Mouse (Mus musculus) kidney, adult 2 months (tissue): ENCODE measurements at regions not wholly inside any gene's neighbourhood (a gene's known extent, or its start where the extent isn't known, plus 50 kb on each side); places are given as distances from the start of the nearest gene placed in this dataset.

Source experiments
- DNase-seq: peaks from one replicate; pipeline ENCODE4 v3.0.0; 2021
- H3K27ac ChIP-seq: fragments of 200-500 bp; 2 replicates; pipeline ENCODE4 v1.5.1; 2012; ENCODE audit warnings: low read depth, low read length, control low read depth, inconsistent platforms; ENCODE audit not compliant: insufficient read depth
- H3K27me3 ChIP-seq: fragments of 200-500 bp; replicated peaks from 2 replicates; pipeline ENCODE4 v1.6.1; 2012; ENCODE audit warnings: mild to moderate bottlenecking, moderate library complexity, low read length, inconsistent platforms; ENCODE audit not compliant: control insufficient read depth, insufficient read depth
- H3K36me3 ChIP-seq: fragments of 200-500 bp; 2 replicates; pipeline ENCODE4 v1.6.1; 2012; ENCODE audit warnings: mild to moderate bottlenecking, moderate library complexity, low read length, inconsistent platforms; ENCODE audit not compliant: control insufficient read depth, insufficient read depth
- H3K4me1 ChIP-seq: fragments of 200-500 bp; 2 replicates; pipeline ENCODE4 v1.6.1; 2011; ENCODE audit warnings: low read length; ENCODE audit not compliant: control insufficient read depth, insufficient read depth
- H3K4me3 ChIP-seq: fragments of 200-500 bp; 2 replicates; pipeline ENCODE4 v1.5.1; 2011; ENCODE audit warnings: mild to moderate bottlenecking, low read depth, low read length, control low read depth; ENCODE audit not compliant: insufficient read depth
- CTCF ChIP-seq: fragments of 200-500 bp; conservative IDR thresholded peaks from 2 replicates; pipeline ENCODE4 v1.5.1; 2011; ENCODE audit warnings: low read depth, mild to moderate bottlenecking, control low read depth, low read length, moderate library complexity, mixed read lengths; ENCODE audit not compliant: insufficient read depth, insufficient read length
- POLR2A ChIP-seq: fragments of 200-500 bp; IDR thresholded peaks from one replicate; pipeline ENCODE4 v1.6.1; 2011; ENCODE audit warnings: low read depth, low read length, control low read depth
- WGBS: fragments of 180-500 bp; shearing (Covaris S2); methylation state at CpG from one replicate; pipeline ENCODE4 v1.1.7; 2018; 5-methylcytosine and 5-hydroxymethylcytosine counted together

GRCm38 (mm10) chr9:71420064-71420463 is 65.7 kb downstream of the Polr2m start:
- 46% methylated on average over 5 of the region's 5 CpGs for WGBS
- TF ChIP-seq POLR2A, result no peak
- no peak for TF ChIP-seq CTCF
- H3K27ac ChIP-seq, result no peak overlapping the region
- H3K36me3 ChIP-seq, result no peaks in the 10 kb centered on the region
- no peaks in the 10 kb centered on the region for H3K27me3 ChIP-seq
- H3K4me1 ChIP-seq, result 0 out of 2 replicates have a peak, but pooled peaks cover 3% of the 10 kb centered on the region
- peak; percentile 59 for DNase-seq
- no peak overlapping the region for H3K4me3 ChIP-seq

GRCm38 (mm10) chr9:71418531-71418930 is 67.2 kb downstream of the Polr2m start:
- H3K4me3 ChIP-seq, result no peak overlapping the region
- H3K27ac ChIP-seq, result no peak overlapping the region
- no peaks in the 10 kb centered on the region for H3K36me3 ChIP-seq
- no peak for DNase-seq
- 0 out of 2 replicates have a peak, but pooled peaks cover 3% of the 10 kb centered on the region for H3K4me1 ChIP-seq
- no peaks in the 10 kb centered on the region for H3K27me3 ChIP-seq
- 89% methylated on average over 4 of the region's 4 CpGs for WGBS
- TF ChIP-seq CTCF (no peak), POLR2A (no peak)

- no peak overlapping the region for H3K4me3 ChIP-seq
- no peak for DNase-seq
- no peaks in the 10 kb centered on the region for H3K27me3 ChIP-seq
- H3K4me1 ChIP-seq, result 0 out of 2 replicates have a peak, but pooled peaks cover 3% of the 10 kb centered on the region
- no peak for TF ChIP-seq CTCF
- TF ChIP-seq POLR2A, result no peak
- H3K36me3 ChIP-seq, result no peaks in the 10 kb centered on the region
- 81% methylated on average over 4 of the region's 4 CpGs for WGBS
- H3K27ac ChIP-seq, result no peak overlapping the region
These were observed 68.5 kb downstream of the Polr2m start for GRCm38 (mm10) chr9:71417248-71417647.

- Histone ChIP-seq H3K27ac (no peak overlapping the region), H3K4me3 (no peak overlapping the region), H3K4me1 (no peaks in the 10 kb centered on the region), H3K27me3 (no peaks in the 10 kb centered on the region), H3K36me3 (no peaks in the 10 kb centered on the region)
- no peak for DNase-seq
- no peak for TF ChIP-seq CTCF
- TF ChIP-seq POLR2A, result no peak
- 76% methylated on average over 1 of the region's 1 CpGs for WGBS
These were observed 74.6 kb downstream of the Polr2m start for GRCm38 (mm10) chr9:71411171-71411570.

GRCm38 (mm10) chr9:71409925-71410324 is 75.8 kb downstream of the Polr2m start:
- Histone ChIP-seq H3K36me3 (no peaks in the 10 kb centered on the region), H3K27me3 (no peaks in the 10 kb centered on the region), H3K27ac (no peak overlapping the region), H3K4me3 (no peak overlapping the region), H3K4me1 (no peaks in the 10 kb centered on the region)
- TF ChIP-seq CTCF (no peak), POLR2A (no peak)
- no peak for DNase-seq
- WGBS, result 100% methylated on average over 1 of the region's 1 CpGs

GRCm38 (mm10) chr9:71408946-71409345 is 76.8 kb downstream of the Polr2m start:
- no peak overlapping the region for H3K27ac ChIP-seq
- H3K27me3 ChIP-seq, result no peaks in the 10 kb centered on the region
- no peaks in the 10 kb centered on the region for H3K36me3 ChIP-seq
- no peak overlapping the region for H3K4me3 ChIP-seq
- no peaks in the 10 kb centered on the region for H3K4me1 ChIP-seq
- TF ChIP-seq POLR2A (no peak), CTCF (no peak)
- 72% methylated on average over 5 of the region's 5 CpGs for WGBS
- DNase-seq, result no peak

- H3K4me1 ChIP-seq, result no peaks in the 10 kb centered on the region
- DNase-seq, result peak; percentile 13
- TF ChIP-seq CTCF (no peak), POLR2A (no peak)
- H3K36me3 ChIP-seq, result no peaks in the 10 kb centered on the region
- WGBS, result 60% methylated on average over 8 of the region's 8 CpGs
- peak overlapping the region; percentile 35; the same call in 1 of the 2 replicates for H3K27ac ChIP-seq
- no peak overlapping the region for H3K4me3 ChIP-seq
- H3K27me3 ChIP-seq, result no peaks in the 10 kb centered on the region
These were observed 81.2 kb downstream of the Polr2m start for GRCm38 (mm10) chr9:71404396-71405135.

- Histone ChIP-seq H3K27ac (no peak overlapping the region), H3K4me3 (no peak overlapping the region), H3K27me3 (no peaks in the 10 kb centered on the region), H3K36me3 (no peaks in the 10 kb centered on the region), H3K4me1 (no peaks in the 10 kb centered on the region)
- peak; percentile 11 for DNase-seq
- WGBS, result 50% methylated on average over 1 of the region's 1 CpGs
- TF ChIP-seq CTCF, result no peak
- no peak for TF ChIP-seq POLR2A
These were observed 84.1 kb downstream of the Polr2m start for GRCm38 (mm10) chr9:71401667-71402066.
